Mouse (Mus musculus) urinary bladder, postnatal 4 days (tissue): ENCODE measurements around the gene Rps15.

Experiments used
- DNase-seq, 2 experiments: peaks; one replicate each; pipeline ENCODE4 v3.0.0; 2021 to 2022; ENCODE audit warnings: low spot score in 2 of 2

Rps15 gene

DNA sequence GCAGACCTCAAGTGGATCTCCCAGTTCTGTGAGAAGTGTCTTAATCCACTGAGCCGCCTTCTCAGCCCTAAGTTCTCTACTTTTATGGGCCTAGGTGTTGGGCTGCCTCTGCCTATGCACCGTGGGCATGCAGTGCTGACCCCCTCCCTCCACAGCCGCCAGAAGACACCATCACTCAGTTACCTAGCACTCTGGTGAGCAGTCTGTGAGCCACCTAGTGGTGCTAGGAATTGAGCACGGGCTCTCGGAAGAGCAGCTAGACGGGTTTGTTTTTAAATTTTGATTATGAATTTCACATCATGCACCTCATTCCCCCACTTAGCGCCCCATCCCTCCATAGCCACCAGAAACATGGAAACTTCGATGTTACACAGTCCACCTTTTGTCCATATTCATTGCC, 3.6 kb upstream of the Rps15 start:
- DNase-seq: no peak

DNA sequence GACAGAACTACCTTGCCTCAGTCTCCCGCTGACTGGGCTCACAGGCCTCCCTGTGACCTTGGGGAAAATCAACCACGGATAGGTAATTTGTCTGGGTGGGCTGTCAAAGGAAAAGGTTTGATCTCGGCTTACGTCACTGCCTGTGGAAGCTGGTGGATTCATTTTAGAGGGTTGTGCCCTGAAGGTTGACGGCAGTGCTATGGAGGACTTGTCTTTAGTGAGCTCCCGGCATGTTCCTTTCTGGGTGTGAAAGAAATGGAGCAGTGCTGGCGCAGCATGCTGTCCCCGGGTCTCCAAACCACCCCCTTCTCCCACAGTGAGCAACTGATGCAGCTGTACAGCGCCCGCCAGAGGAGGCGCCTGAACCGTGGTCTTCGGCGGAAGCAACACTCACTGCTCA, 1.1 kb downstream of the Rps15 start:
- no peak for DNase-seq

DNA sequence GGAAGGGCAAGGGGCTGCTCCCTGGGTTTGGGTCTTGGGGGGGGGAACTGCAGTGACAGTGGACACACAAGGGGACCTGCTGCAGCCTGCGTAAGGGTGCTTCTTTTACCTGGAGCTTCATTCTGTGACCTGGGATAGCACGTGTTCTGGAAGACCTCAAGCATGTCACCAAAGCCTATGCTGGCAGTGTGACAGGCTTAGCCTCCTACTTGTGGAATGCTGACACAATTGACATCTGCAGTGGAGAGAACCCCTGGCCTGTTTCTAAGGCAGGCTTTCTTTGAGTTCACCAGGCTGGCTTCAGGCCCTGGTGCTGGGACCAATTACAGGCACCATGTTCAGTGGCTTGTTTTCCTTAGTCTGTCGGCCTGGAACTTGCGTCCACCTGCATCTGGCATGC, 2.1 kb downstream of the Rps15 start:
- no peak for DNase-seq

DNA sequence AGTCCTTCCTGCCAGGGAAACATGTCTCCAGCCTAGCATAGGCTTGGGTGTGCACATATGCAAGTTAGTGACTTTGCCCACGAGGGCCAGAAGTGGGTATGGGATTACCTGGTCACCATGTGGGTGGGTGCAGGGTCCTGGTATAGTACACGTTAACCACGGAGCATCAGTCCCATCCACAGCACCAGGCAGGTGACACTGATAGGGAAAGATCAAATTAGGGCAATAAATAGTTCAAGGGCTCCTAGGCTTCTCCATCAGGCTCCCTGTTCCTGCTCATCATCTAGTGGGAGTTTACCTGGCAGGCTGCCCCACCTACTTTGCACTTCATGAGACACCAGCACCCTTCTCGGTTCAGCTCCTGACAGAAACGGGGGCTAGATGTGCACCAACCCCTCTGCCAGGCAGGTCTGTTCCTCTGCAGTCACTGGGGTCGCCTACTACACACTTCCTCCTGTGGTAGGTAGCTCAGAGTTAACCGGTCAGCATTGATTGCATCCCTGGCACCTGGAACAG, 2.6 kb downstream of the Rps15 start:
- no peak for DNase-seq

DNA sequence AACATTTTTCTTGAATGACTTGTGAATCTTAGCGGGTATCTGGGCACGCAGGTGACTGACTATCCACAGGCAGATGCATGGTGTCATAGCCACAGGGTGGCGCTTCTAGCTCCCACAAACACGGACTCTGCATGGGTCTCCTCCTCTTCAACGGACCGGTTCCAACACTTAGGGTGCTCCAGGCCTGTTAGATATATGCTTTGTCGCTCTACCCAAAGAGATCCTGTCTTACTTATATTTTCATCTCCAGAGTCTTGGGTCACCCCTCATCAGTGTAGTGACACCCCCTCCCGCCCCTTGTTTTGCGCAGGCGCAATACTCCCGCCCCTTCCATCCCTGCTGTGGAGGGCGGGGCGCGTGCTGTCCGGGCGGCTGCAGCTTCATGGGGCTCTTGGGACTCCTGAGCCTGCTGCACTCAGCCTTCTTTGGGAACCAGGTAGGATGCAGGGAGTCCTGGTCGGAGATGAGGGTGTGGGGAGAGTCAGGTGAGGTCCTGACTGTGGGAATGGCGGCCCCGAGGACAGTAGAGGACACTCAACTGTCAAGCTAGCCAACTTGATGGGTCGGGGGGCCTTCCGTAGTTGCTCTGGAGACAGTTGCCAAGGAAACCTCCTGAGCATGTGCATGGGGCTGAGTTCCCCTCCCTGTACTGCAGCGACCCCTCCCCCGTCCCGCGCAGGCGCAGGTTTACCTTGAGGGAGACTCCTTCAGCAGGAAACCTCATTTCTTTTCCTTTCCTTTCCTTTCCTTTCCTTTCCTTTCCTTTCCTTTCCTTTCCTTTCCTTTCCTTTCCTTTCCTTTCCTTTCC, 3.6 kb downstream of the Rps15 start, which contains the start of gene Apc2:
Apc2 (plus strand) TSS at position 360 of the 808 bp plus-strand sequence.
- peak in 1 of 2 experiments; percentile 64 for DNase-seq

DNA sequence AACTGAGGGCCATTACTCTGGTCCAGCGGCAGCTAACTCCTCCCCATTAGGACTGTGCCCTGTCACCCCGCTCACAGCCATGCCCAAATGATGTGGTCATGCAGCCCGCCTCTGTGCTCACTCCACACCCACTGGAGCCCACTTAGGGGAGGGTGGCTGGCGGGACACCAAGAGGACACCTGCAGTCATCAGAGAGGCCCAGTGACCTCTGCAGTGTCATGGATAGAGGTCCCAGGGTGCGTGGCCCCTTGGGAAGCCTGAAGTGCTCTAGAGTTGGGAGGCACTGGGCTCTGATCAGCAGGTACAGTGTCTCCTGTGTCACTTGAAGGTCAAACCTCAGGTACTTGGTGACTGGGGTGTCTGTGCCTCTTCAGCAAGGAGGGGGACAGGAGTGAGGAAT, 4.6 kb downstream of the Rps15 start:
- no peak for DNase-seq

DNA sequence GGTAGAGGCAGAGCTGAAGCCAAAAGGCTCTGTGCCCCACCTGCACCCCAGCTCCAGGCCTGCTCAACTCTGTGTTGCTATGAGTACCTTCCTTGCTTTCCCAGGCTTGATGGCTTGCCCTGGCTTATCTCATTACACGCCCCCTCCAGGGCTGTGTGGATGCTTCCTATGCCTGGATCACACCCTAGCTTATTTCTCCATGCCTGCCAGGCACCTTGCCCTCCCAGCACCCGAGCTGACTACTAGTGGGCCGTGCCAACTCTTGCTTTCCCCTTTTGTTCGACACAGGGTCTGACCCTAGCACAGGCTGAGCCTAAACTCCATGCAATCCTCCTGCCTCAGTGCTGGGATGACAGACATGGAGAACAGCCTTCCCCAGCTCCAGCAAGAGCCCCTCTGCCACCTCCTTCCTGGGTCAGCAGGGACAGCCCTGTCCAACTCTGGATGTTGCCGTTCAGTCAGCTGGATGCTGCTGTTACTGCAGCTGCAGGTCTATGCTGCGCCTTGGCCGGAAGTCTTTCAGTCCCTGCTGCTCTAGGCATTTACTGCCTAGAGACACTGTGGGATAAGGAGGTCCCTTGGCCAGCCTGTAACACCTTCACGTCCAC, 5.4 kb downstream of the Rps15 start:
- no peak for DNase-seq

DNA sequence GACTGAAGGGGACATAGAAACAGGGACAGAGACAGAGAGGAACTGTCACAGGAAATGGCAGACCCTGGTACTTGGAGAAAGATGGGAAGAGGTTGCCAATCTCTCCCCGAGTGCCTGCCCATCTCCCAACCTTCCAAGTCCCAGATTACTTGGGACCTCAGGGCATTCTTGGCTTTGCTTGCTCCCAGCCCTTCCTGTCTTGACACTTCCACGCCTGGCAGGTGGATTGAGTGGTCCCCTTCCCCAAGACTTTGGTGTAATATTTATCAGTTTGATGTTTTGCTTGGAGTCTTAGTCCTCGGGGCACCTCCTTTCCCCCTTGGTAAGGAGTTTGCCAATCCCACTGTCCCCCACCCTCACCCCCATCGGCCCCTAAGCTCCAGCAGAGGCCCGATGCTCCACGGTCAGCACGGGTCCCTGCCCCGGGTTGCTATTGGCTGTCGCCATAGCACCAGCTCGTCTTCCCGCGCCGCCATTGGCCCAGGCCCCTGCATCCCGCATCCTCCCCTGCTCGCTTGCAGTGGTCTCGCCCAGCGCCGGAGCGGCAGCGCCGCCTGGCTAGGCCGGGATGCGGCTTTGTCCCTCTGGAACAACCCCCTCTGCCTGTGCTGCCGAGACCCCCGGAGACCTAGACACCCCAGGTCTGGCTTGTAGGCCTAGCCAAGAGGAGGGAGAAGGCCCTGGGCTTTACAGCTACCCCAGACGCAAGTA, 6.5 kb downstream of the Rps15 start:
- DNase-seq: no peak

DNA sequence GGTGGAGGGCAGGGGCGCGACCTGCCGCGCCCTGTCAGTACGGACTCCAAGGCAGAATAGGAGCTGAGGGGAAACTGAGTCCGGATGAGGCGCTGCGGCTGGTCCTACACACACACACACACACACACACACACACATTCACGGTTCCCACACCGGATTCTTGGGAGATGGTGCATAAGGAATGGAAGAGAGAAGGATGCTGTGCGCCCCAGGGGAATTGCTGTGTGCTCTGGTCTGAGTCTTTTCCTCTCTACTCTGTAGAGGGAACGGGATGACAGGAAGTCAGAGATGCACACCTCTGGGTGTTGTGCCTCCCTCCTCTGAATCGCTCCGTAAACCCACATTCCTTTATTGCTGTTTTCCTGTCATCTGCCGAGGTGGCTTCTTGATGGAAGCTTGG, 7.0 kb downstream of the Rps15 start:
- no peak for DNase-seq

GRCm38 (mm10) chr10:80299824-80300223, 7.6 kb downstream of the Rps15 start:
- DNase-seq: no peak

DNA sequence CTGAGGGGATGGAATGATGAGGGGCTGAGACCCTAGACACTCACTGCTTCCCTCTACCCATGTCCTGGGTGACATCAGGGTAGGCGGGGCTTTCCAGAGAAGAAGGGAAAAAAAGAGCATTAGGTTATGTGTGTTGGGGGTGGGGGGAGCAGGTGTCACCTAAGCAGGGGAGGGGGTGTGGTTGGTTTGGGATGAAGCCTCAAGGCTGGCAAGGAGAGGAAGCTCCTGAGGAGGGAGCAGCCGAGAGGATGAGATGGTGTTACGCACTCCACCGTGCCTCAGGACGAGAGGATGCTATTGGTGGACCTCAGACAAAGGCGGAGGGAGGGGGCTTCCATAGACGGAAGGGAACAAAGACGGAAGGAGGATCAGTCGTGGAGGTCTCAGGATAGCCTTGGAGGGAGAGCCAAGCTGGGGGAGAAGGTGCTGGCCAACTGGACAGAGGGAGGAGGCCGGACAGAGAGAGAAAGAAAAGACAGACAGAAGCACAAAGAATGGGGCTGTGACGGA, 8.5 kb downstream of the Rps15 start:
- no peak for DNase-seq

DNA sequence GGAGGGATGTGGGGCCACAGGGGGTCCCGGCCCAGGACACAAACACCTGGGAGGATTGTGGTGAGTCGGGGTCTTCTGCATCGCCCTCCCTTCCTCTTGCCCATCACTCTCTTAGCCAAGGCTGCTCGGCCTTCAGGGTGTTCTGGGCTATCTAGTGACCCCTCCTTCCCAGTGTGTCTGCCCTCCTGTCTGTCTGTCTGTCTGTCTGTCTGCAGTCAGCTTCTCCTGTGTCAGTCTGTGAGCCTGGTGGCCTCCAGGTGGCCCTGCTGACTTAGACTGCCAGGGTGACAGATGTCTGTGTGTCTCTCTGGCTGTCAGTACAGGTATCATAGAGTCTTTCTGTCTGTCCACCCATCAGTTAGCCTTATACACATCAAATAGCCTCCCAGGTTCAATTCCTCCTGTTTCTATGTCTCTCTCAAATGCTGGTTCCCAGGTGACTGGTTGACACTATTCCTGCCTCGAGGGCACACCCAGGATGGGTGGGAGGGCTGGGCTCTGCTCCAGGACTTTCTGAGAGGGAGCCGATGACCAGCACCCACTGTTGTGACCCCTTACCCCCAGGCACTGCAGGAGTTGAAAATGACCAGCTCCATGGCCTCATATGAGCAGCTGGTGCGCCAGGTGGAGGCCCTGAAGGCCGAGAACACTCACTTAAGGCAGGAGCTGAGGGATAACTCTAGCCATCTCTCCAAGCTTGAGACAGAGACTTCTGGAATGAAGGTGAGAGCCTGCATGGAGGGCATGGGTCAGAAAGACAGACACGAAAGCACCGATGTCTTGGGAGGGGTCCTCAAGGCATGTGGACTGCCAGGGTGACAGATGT, 9.2 kb downstream of the Rps15 start:
- DNase-seq: no peak

DNA sequence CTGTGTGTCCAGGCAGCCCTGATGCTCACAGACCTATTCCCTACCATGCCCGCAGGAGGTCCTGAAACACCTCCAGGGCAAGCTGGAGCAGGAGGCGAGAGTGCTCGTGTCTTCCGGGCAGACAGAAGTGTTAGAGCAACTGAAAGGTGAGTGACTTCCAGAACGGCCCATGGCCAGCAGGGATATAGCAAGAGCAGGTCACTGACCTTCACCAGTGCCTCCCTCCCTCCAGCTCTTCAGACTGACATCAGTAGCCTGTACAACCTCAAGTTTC, 9.8 kb downstream of the Rps15 start:
- DNase-seq: no peak

DNA sequence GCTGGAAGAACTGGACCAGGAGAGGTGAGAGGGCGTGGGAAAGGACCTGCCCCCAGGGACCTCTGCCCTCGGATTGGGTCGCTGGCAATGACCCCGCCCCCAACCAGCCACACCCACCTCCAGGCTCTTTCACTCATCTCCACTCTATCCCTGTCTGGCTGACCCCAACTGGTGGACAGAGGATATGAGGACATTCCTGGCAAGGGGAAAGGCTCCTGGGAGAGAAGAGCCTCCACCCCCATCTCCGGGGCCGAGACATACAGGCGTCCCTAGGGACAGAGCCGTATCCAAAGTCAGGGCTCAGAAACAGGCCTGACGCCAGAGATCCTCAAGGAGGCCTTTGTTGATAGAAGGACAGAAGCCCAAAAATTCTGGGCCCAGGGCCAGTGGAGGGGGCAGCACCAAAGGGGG, 10.2 kb downstream of the Rps15 start:
- peak; percentile 72 to 75 for DNase-seq

- no peak for DNase-seq
Observed at GRCm38 (mm10) chr10:80304458-80304857, 12.2 kb downstream of the Rps15 start.

DNA sequence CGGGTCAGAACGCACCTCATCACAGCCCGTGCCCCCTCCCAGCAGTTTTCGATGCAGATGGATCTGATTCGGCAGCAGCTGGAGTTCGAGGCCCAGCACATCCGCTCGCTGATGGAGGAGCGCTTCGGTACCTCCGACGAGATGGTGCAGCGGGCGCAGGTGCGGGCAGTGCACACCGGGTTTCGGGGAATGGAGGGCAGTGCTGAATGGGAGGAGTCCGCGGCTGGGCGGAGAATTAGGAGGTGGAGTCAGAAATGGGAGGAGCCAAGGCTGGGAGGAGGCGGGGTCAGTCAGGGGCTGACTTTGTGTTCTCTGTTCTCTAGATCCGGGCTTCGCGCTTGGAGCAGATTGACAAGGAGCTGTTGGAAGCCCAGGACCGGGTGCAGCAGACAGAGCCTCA, 12.6 kb downstream of the Rps15 start:
- DNase-seq: no peak

DNA sequence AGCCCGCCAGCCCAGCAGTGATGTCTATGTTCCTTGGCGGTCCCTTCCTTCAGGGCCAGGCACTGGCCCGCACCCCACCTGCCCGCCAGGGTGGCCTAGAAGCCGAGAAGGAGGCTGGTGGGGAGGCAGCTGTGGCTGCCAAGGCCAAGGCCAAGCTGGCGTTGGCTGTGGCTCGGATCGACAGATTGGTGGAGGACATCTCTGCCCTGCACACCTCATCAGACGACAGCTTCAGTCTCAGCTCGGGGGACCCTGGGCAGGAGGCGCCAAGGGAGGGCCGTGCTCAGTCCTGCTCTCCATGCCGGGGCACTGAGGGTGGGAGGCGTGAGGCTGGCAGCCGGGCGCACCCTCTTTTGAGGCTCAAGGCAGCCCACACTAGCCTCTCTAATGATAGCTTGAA, 19.3 kb downstream of the Rps15 start:
- no peak for DNase-seq

GRCm38 (mm10) chr10:80312586-80313504, 20.6 kb downstream of the Rps15 start:
- no peak for DNase-seq

GRCm38 (mm10) chr10:80313627-80314201, 21.5 kb downstream of the Rps15 start:
- no peak for DNase-seq

DNA sequence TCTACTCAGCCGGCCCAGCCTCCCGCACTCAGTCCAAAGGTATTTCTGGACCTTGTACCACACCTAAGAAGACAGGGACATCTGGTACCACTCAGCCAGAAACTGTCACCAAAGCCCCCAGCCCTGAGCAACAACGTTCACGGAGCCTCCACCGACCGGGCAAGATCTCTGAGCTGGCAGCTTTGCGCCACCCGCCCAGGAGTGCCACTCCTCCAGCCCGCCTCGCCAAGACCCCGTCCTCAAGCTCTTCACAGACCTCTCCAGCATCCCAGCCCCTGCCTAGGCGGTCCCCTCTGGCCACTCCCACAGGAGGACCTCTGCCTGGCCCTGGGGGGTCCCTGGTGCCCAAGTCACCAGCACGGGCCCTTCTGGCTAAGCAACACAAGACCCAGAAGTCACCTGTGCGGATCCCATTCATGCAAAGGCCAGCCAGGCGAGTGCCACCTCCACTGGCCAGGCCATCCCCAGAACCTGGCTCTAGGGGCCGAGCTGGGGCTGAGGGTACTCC, 22.3 kb downstream of the Rps15 start:
- DNase-seq: no peak
